In genomic region chr11:79656491-79656890, GRCm38 (mm10) we compare ENCODE assay signal across 16 mouse cellular contexts.
"Had no signal": no experiment of that assay in that cellular context is flagged by ENCODE, and none has a peak within 500 bp of the region (broad histone marks: within the 10 kb centered on the region; RNA-seq: fewer than 3 reads in every experiment).

No protein-coding gene starts in this region.

- DNase-seq: retina, postnatal 1 day; right cerebral cortex, adult 18-20 months; right cerebral cortex, postnatal 14 days; right cerebral cortex, postnatal 25 days; right cerebral cortex, postnatal 4 days; spleen, adult 18-20 months; thymus, adult 18-20 months; thymus, adult 2 months; thymus, postnatal 14 days; thymus, postnatal 25 days; thymus, postnatal 36 days; thymus, postnatal 4 days had no signal

- H3K4me2 ChIP-seq: neural tube, embryonic 12.5 days; neural tube, embryonic 13.5 days; neural tube, embryonic 15.5 days; stomach, embryonic 15.5 days had no signal

- H3K9ac ChIP-seq: neural tube, embryonic 12.5 days; neural tube, embryonic 13.5 days; neural tube, embryonic 15.5 days; stomach, embryonic 15.5 days had no signal

- H3K4me3 ChIP-seq: neural tube, embryonic 12.5 days; neural tube, embryonic 13.5 days; neural tube, embryonic 15.5 days; stomach, embryonic 15.5 days had no signal

- H3K27me3 ChIP-seq: neural tube, embryonic 12.5 days; neural tube, embryonic 13.5 days; neural tube, embryonic 15.5 days; stomach, embryonic 15.5 days had no signal

- H3K36me3 ChIP-seq: neural tube, embryonic 12.5 days; neural tube, embryonic 13.5 days; neural tube, embryonic 15.5 days; stomach, embryonic 15.5 days had no signal

- H3K27ac ChIP-seq: neural tube, embryonic 12.5 days; neural tube, embryonic 13.5 days; neural tube, embryonic 15.5 days; stomach, embryonic 15.5 days had no signal

- H3K9me3 ChIP-seq: neural tube, embryonic 12.5 days; neural tube, embryonic 13.5 days; neural tube, embryonic 15.5 days; stomach, embryonic 15.5 days had no signal
